Mouse (Mus musculus): Measurements from ENCODE around the gene Ccdc136. TPM values are rescaled to one million over a fixed set of nuclear protein-coding genes. Genes with fewer than 3 reads are reported as not detected.

Gene Ccdc136
- polyA plus RNA-seq, 1 experiment from 2014 or later: 20.2 TPM

DNA sequence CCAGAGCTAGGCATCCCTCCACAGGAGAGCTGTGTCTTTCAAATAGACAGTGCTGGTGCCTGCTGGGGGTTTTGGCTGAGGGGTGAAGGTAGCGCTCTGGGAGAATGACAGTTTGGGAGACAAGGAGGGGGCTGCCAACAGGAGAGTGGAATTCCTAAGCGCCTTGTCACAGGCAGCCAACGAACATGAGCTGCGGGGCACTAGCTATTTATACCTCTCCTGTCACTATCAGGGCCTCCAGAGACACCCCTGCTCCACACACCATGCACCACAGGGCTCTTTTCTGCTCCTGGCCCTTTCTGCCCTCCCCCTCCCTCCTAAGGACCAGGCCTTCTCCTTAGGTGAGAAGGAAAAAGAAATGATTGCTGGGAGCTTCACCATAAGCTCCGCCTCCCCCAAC, 35.4 kb downstream of the Ccdc136 start:
- Histone ChIP-seq H3K4me2 (no peak overlapping the region), H3K9ac (no peak overlapping the region), H3K4me1 (peaks cover 56% of the 10 kb centered on the region), H3K4me3 (no peak overlapping the region), H3K27me3 (peaks cover 36% of the 10 kb centered on the region), H3K27ac (peak overlapping the region; percentile 34; the same call in 1 of the 2 replicates), H3K36me3 (no peaks in the 10 kb centered on the region), H3K9me3 (no peaks in the 10 kb centered on the region)
- ATAC-seq (ENCODE audit: insufficient number of reproducible peaks, insufficient read depth, low FRiP score, low TSS enrichment, low read depth): no peak
- 21% methylated on average over 5 of the region's 5 CpGs for WGBS

- Histone ChIP-seq H3K4me1 (peaks cover 63% of the 10 kb centered on the region), H3K9me3 (no peaks in the 10 kb centered on the region), H3K27ac (peak overlapping the region; percentile 48; the same call in 1 of the 2 replicates), H3K36me3 (no peaks in the 10 kb centered on the region), H3K4me2 (no peak overlapping the region; the same call in 1 of the 2 replicates), H3K9ac (no peak overlapping the region), H3K27me3 (peaks cover 36% of the 10 kb centered on the region), H3K4me3 (no peak overlapping the region)
- 25% methylated on average over 3 of the region's 3 CpGs for WGBS
- ATAC-seq (ENCODE audit: insufficient number of reproducible peaks, insufficient read depth, low FRiP score, low TSS enrichment, low read depth): no peak
Observed at GRCm38 (mm10) chr6:29432156-29432555, 36.0 kb downstream of the Ccdc136 start.

DNA sequence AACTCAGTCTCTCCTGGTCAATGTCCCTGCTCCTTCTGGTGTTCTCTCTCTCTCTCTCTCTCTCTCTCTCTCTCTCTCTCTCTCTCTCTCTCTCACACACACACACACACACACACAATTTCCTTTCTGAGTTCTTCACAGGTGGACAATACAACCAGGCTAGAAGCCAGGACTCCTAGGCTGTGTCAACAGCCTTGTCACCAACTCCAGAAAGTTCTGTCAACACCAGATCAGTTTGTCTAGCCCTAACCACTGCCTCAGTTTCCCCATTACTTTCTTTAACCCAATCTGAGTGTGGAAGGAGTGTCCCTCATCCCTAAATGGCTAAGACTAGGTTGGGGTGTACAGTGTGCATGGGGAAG, 36.5 kb downstream of the Ccdc136 start:
- no peaks in the 10 kb centered on the region for H3K36me3 ChIP-seq
- H3K4me1 ChIP-seq: peaks cover 65% of the 10 kb centered on the region
- H3K27me3 ChIP-seq: peaks cover 36% of the 10 kb centered on the region
- no peak overlapping the region for H3K27ac ChIP-seq
- H3K9me3 ChIP-seq: no peaks in the 10 kb centered on the region
- peak overlapping the region; percentile 60 for H3K4me3 ChIP-seq
- H3K4me2 ChIP-seq: peak overlapping the region; percentile 86
- peak overlapping the region; percentile 79 for H3K9ac ChIP-seq
- ATAC-seq (ENCODE audit: insufficient number of reproducible peaks, insufficient read depth, low FRiP score, low TSS enrichment, low read depth): no peak

GRCm38 (mm10) chr6:29433038-29433803, 37.1 kb downstream of the Ccdc136 start, which contains the start of gene Flnc:
Gene Flnc, plus strand, starts transcription at chr6:29433256.
- peak within 1 kb of the TSS; percentile 88 for H3K27ac ChIP-seq
- peaks cover 36% of the 10 kb centered on the region for H3K27me3 ChIP-seq
- WGBS: under 1% methylated on average over 72 of the region's 77 CpGs
- peak within 1 kb of the TSS; percentile 86 for H3K4me2 ChIP-seq
- H3K9ac ChIP-seq: peak within 1 kb of the TSS; percentile 79
- no peaks in the 10 kb centered on the region for H3K9me3 ChIP-seq
- H3K36me3 ChIP-seq: peaks cover 3% of the 10 kb centered on the region; the same call in 1 of the 2 replicates
- peaks cover 65% of the 10 kb centered on the region for H3K4me1 ChIP-seq
- ATAC-seq (ENCODE audit: insufficient number of reproducible peaks, insufficient read depth, low FRiP score, low TSS enrichment, low read depth): peak; percentile 45; the same call in 1 of the 2 replicates
- H3K4me3 ChIP-seq: peak within 1 kb of the TSS; percentile 60

GRCm38 (mm10) chr6:29433804-29434795, 38.0 kb downstream of the Ccdc136 start:
- no peaks in the 10 kb centered on the region for H3K9me3 ChIP-seq
- peaks cover 11% of the 10 kb centered on the region for H3K36me3 ChIP-seq
- H3K9ac ChIP-seq: peak overlapping the region; percentile 79
- WGBS: 6% methylated on average over 27 of the region's 27 CpGs
- no peak for ATAC-seq (ENCODE audit: insufficient number of reproducible peaks, insufficient read depth, low FRiP score, low TSS enrichment, low read depth)
- H3K27me3 ChIP-seq: peaks cover 37% of the 10 kb centered on the region
- peak overlapping the region; percentile 88 for H3K27ac ChIP-seq
- H3K4me2 ChIP-seq: peak overlapping the region; percentile 86
- H3K4me1 ChIP-seq: peaks cover 65% of the 10 kb centered on the region
- H3K4me3 ChIP-seq: peak overlapping the region; percentile 60

DNA sequence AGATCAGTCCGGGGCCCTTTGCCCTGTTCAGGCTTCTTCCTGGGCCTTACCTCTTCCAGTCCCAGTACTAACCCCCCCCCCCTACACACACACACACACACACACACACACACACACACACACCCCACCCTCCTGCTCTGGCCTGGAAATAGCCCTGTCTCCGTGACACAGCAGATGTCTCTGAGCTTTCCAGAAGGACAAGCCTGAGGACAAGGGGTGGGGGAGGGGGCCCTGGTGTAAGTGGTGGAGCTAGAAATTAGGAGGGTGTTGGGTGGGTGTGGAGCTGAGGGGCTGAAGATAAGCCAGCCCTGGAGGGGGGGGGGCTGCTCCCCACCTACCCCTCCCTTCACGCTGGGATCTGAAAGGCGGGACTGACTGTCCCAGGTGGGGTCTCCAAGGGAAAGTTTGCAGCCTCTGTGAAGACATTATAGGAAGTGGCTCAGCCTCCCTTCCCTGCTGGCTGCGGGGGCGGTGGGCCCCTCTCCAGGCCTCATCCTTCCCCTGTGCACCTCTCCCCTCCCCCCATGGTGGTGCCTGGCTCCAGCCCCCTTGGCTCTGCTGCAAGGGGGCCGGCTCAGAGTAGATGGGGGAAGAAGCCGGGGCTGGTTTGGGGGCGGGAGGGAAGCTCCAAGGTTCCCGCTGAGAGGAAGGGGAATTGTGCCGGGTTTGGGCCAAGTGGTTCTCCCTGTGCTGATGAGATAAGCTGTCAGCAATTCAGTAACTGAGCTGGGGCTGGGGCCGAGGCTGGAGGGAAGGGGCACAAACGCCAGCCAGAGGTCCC, 39.0 kb downstream of the Ccdc136 start:
- peak overlapping the region; percentile 86 for H3K4me2 ChIP-seq
- H3K4me3 ChIP-seq: peak overlapping the region; percentile 60
- peaks cover 65% of the 10 kb centered on the region for H3K4me1 ChIP-seq
- H3K27ac ChIP-seq: peak overlapping the region; percentile 88
- H3K9me3 ChIP-seq: no peaks in the 10 kb centered on the region
- peak; percentile 18; the same call in 1 of the 2 replicates for ATAC-seq (ENCODE audit: insufficient number of reproducible peaks, insufficient read depth, low FRiP score, low TSS enrichment, low read depth)
- WGBS: 5% methylated on average over 13 of the region's 13 CpGs
- peaks cover 21% of the 10 kb centered on the region for H3K36me3 ChIP-seq
- peak overlapping the region; percentile 79 for H3K9ac ChIP-seq
- H3K27me3 ChIP-seq: peaks cover 39% of the 10 kb centered on the region

- Histone ChIP-seq H3K4me2 (peak overlapping the region; percentile 86), H3K9me3 (no peaks in the 10 kb centered on the region), H3K36me3 (peaks cover 30% of the 10 kb centered on the region), H3K27ac (peak overlapping the region; percentile 88), H3K9ac (peak overlapping the region; percentile 79), H3K4me1 (peaks cover 59% of the 10 kb centered on the region), H3K27me3 (peaks cover 35% of the 10 kb centered on the region), H3K4me3 (peak overlapping the region; percentile 60)
- 13% methylated on average over 6 of the region's 6 CpGs for WGBS
- peak; percentile 50; the same call in 1 of the 2 replicates for ATAC-seq (ENCODE audit: insufficient number of reproducible peaks, insufficient read depth, low FRiP score, low TSS enrichment, low read depth)
Observed at GRCm38 (mm10) chr6:29435940-29436451, 39.9 kb downstream of the Ccdc136 start.

GRCm38 (mm10) chr6:29436461-29436934, 40.4 kb downstream of the Ccdc136 start:
- Histone ChIP-seq H3K27me3 (peaks cover 34% of the 10 kb centered on the region), H3K4me1 (peaks cover 54% of the 10 kb centered on the region), H3K4me2 (peak overlapping the region; percentile 86), H3K36me3 (peaks cover 33% of the 10 kb centered on the region), H3K9me3 (no peaks in the 10 kb centered on the region), H3K27ac (peak overlapping the region; percentile 88), H3K4me3 (peak overlapping the region; percentile 60), H3K9ac (peak overlapping the region; percentile 79)
- ATAC-seq (ENCODE audit: insufficient number of reproducible peaks, insufficient read depth, low FRiP score, low TSS enrichment, low read depth): no peak
- 6% methylated on average over 11 of the region's 11 CpGs for WGBS

GRCm38 (mm10) chr6:29439251-29439650, 43.1 kb downstream of the Ccdc136 start:
- H3K36me3 ChIP-seq: peaks cover 60% of the 10 kb centered on the region
- peaks cover 31% of the 10 kb centered on the region for H3K4me1 ChIP-seq

GRCm38 (mm10) chr6:29439789-29440188, 43.7 kb downstream of the Ccdc136 start:
- WGBS: 92% methylated on average over 6 of the region's 6 CpGs
- peaks cover 26% of the 10 kb centered on the region for H3K4me1 ChIP-seq
- no peaks in the 10 kb centered on the region for H3K9me3 ChIP-seq
- H3K4me3 ChIP-seq: no peak overlapping the region
- no peak overlapping the region for H3K27ac ChIP-seq
- H3K36me3 ChIP-seq: peaks cover 64% of the 10 kb centered on the region
- H3K4me2 ChIP-seq: no peak overlapping the region
- H3K27me3 ChIP-seq: 0 out of 2 replicates have a peak, but pooled peaks cover 3% of the 10 kb centered on the region
- no peak overlapping the region for H3K9ac ChIP-seq
- no peak for ATAC-seq (ENCODE audit: insufficient number of reproducible peaks, insufficient read depth, low FRiP score, low TSS enrichment, low read depth)

More at GRCm38 (mm10) chr6:29439251-29439650, 43.1 kb downstream of the Ccdc136 start:
- peaks cover 8% of the 10 kb centered on the region for H3K27me3 ChIP-seq
- H3K4me2 ChIP-seq: no peak overlapping the region
- no peak overlapping the region for H3K4me3 ChIP-seq
- WGBS: 83% methylated on average over 4 of the region's 4 CpGs
- no peak overlapping the region for H3K9ac ChIP-seq
- H3K9me3 ChIP-seq: no peaks in the 10 kb centered on the region
- ATAC-seq (ENCODE audit: insufficient number of reproducible peaks, insufficient read depth, low FRiP score, low TSS enrichment, low read depth): no peak
- H3K27ac ChIP-seq: no peak overlapping the region
